Mouse (Mus musculus) adrenal gland, adult 18-20 months (tissue): Measurements from ENCODE around the gene Fnbp1l. TPM values are rescaled to one million over a fixed set of nuclear protein-coding genes. Genes with fewer than 3 reads are reported as not detected.

Source experiments
- DNase-seq, 2 experiments: peaks; one replicate each; pipeline ENCODE4 v3.0.0; 2021 to 2022; ENCODE audit warnings: low spot score in 2 of 2
- microRNA-seq, 2 experiments: library from miRNA; unstranded; fragments of <30 nt; microRNA quantifications; one replicate each; pipeline ENCODE4 v1.2.0; 2021; ENCODE audit warnings: borderline number of aligned reads in 2 of 2
- total RNA-seq, 2 experiments: library from RNA; stranded (reverse); gene quantifications; 1 replicate in 1 of 2; 2 replicates in 1 of 2; pipeline ENCODE4 v1.2.3; 2021

Fnbp1l gene
- total RNA-seq, 2 experiments from 2014 or later: 16.5 to 16.8 TPM

DNA sequence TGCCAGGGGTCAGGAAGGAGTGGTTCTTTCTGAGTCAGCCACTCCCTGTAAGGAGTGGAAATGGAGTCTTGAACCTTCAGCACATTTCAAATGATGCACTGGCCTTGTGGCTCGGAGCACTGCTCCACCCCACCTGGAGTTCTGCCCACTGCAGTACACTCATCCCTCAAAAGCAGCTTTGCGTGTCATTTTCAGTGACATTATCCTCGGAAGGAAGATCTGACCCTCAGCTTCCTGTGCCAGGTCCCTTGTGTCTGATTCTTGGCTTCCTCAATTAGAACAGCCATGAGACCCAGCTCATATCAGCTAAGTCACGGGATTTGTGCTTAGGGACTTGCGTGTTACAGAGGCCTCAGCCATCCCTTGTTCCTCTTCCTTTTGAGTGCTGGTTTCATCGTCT lies 121.6 kb downstream of the Fnbp1l start:
- peak in 1 of 2 experiments; percentile 58 for DNase-seq

DNA sequence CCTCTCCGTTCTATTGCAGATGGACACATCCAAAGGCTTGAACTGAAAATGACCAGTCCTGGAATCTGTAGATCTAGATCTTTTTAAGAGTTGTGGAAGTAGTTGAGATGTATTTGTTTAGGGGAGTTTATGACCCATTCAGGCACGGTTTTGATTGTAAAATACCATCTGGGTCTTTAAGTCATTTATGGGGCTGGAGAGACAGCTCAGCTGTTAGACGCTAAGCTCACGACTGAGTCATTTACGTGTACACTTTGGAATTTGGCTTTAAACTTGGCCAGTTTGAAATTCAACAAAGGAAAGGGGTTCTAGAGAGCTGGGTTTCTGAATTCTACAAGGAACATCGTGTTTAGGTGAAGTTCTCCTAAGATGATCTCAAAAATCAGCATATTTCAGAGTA lies 124.8 kb downstream of the Fnbp1l start:
- DNase-seq: no peak

DNA sequence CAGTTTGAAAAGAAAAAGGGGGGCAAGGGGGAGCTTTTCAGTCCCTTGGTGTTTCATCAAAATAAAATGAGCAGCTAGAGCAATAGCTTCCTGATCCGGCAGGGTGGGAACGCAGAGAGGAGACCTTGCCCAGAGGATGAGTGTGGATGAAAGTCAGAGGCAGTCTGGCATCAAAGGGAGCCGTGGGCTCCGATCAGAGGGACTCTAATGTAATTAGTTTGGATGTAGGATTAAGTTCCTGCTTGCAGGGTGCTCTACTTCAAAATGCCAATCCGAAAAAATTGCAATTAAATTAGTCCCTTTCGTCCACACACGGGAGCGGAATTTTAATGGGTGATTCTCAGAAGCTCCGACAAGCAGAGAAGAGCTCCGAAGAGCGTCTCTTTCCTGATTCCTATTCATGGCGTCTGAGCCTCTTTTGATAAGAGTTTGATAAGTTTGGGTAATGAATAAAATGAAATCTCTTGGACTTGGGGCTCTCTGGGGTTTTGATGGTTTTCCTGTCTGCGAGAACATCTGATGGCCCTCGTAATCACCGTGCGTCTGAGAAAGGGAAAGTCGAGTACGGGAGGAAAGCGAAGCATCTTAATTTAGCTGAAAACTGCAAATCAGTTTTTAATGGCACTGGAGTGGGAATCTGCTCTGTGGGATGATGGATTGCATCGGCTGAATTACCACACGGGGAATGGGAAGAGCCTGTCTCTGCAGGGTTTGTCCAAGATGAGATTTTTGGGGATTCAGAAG lies 126.5 kb downstream of the Fnbp1l start:
- no peak for DNase-seq

DNA sequence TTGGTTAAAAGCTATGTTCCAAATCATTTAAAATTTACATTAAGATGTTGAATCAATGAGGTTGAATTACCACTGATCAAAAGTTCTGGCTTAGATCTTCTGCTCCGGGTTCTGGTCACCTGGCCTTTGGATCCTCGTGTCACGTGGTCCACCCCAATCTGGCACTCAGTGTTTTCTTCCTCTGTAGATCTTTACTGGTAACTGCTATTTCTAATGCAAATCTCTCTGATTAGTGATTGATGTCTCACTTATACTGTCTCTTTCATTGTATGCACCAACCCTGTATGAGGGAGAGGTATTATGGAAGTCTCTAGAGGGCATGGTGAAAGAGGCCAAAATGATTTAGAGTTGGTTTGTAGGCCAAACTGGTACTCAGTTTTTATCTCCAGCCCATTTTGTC lies 127.5 kb downstream of the Fnbp1l start:
- DNase-seq: no peak

DNA sequence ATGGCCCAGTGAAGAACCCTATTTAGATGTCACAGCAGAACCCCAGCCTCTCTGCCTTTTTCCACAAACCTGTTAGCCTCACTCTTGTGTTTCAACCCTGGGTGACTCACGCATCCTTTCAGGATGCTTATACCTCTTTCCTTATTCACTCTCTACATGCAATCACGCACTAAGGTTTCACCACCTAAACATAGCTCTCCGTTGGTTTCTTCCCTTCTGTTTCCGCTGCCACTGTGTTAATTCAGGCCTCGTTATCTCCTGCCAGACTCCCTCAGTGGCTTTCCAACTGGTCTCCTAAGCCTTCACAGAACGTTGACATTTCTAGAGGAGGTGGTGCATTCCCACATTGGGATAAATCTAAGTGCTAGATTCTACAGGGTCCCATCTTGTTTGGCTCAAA lies 128.9 kb downstream of the Fnbp1l start:
- no peak for DNase-seq

Small RNA genes lying within 50 kb of the gene (microRNA-seq; reads per million reads assigned to microRNA genes)
- 0 reads per million in 2 experiments for gene Mir7657

Other genes with a start within 250 kb of the Fnbp1l start
- 10 to 100 TPM; 43.8 to 46.0 TPM for gene Pde5a, start 109.2 kb upstream of the Fnbp1l start, total RNA-seq